8 mouse cellular contexts compared by ENCODE assay signal in the genomic region with DNA sequence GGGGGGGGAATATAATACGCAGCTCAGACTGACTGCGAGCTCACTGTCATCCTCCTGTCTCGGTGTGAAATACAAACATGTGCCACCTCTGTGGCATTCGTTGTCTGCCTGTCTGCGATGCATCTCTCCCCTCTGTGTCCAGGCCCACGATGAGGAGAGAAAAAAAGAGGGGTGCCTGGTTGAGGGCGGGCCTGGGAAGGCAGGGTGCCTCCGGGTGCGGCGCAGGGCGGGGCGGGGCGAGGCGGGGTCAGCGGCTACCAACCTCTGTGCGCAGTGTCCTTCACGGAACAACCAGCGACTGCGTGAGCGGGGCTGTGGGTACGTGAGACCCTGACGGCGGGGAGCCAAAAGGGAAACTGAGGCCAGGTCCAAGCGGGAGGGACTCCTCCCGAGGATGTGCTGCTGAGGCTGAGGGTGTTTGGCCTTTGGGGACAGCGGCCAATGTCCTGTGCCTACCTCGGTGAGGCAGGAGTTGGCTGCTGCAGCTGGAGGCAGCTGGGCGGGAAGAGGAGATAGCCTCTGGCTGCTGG. TPM values are rescaled to one million over a fixed set of nuclear protein-coding genes. Genes with fewer than 3 reads are reported as not detected.
DNase-seq lines count a peak whose midpoint lies in the region; ATAC-seq and TF ChIP-seq lines count a peak whose summit lies in the region.

TSS of gene Tspo (plus strand) at position 266 of the 530 bp plus-strand sequence.
TSS of gene Mcat (minus strand) at position 461 of the 530 bp plus-strand sequence.

- in situ Hi-C loops in Patski (cut with MboI; ENCODE audit: low pct_unique_long_range_greater_than_20kb) = no loop called here

- H3K9ac ChIP-seq in forebrain, embryonic 11.5 days (ENCODE audit: low read length) = peak within 1 kb of the TSS; percentile 63
- H3K9ac ChIP-seq in stomach, embryonic 14.5 days (replicated peaks; ENCODE audit: low read depth, low read length) = peak within 1 kb of the TSS; percentile 50

- ATAC-seq in Patski = peak; percentile 19
- peak; percentile 53 for ATAC-seq in forebrain, embryonic 11.5 days (replicated peaks; ENCODE audit: low FRiP score)
- peak; percentile 73 for ATAC-seq in stomach, embryonic 14.5 days (ENCODE audit: insufficient number of reproducible peaks, insufficient read depth, low FRiP score, low read depth)

- H3K36me3 ChIP-seq in forebrain, embryonic 11.5 days (ENCODE audit: control insufficient read depth, insufficient read depth, low read length) = no peaks in the 10 kb centered on the region
- H3K36me3 ChIP-seq in midbrain, embryonic 10.5 days = no peaks in the 10 kb centered on the region
- no peaks in the 10 kb centered on the region for H3K36me3 ChIP-seq in stomach, embryonic 14.5 days (ENCODE audit: control insufficient read depth, insufficient read depth, low read length)

- DNase-seq in 3134 (ENCODE audit: extremely low read depth, insufficient read length, low spot score) (peak; percentile 88), Patski (ENCODE audit: low read depth, low spot score) (no peak)
- DNase-seq in forebrain, embryonic 11.5 days (ENCODE audit: low spot score) = peak; percentile 72
- peak; percentile 52 for DNase-seq in heart, postnatal 25 days (ENCODE audit: low spot score)
- peak; percentile 47 for DNase-seq in large intestine, adult 2 months (ENCODE audit: low read depth, low spot score)
- DNase-seq in midbrain, embryonic 10.5 days (ENCODE audit: low spot score) = no peak
- no peak for DNase-seq in right cerebral cortex, postnatal 14 days

- peak within 1 kb of the TSS; percentile 40 for H3K4me3 ChIP-seq in forebrain, embryonic 11.5 days (ENCODE audit: low read depth, low read length)
- H3K4me3 ChIP-seq in midbrain, embryonic 10.5 days = peak within 1 kb of the TSS; percentile 61
- peak within 1 kb of the TSS; percentile 51 for H3K4me3 ChIP-seq in stomach, embryonic 14.5 days (ENCODE audit: low read depth, low read length)

- peak within 1 kb of the TSS; percentile 87 for H3K4me2 ChIP-seq in forebrain, embryonic 11.5 days (ENCODE audit: low read depth, low read length, severe bottlenecking)
- H3K4me2 ChIP-seq in stomach, embryonic 14.5 days (replicated peaks; ENCODE audit: low read depth, low read length) = peak within 1 kb of the TSS; percentile 99

- CTCF ChIA-PET in Patski (lab: Charles Lee) = interaction anchor here (0.7 kb wide), 1 partner anchor 155 kb away, joined by 3 read pairs; no protein-coding TSS in a partner anchor

- intact Hi-C loops in heart, postnatal 25 days (cut with DNase I) = no loop called here

- H3K9me3 ChIP-seq in forebrain, embryonic 11.5 days (ENCODE audit: control insufficient read depth, low read length) = no peaks in the 10 kb centered on the region
- no peaks in the 10 kb centered on the region for H3K9me3 ChIP-seq in midbrain, embryonic 10.5 days (replicated peaks)
- no peaks in the 10 kb centered on the region for H3K9me3 ChIP-seq in stomach, embryonic 14.5 days (ENCODE audit: control insufficient read depth, low read depth, low read length)

- WGBS in forebrain, embryonic 11.5 days = under 1% methylated on average over 28 of the region's 28 CpGs
- under 1% methylated on average over 28 of the region's 28 CpGs for WGBS in large intestine, adult 2 months
- WGBS in midbrain, embryonic 10.5 days = under 1% methylated on average over 28 of the region's 28 CpGs
- WGBS in stomach, embryonic 14.5 days = under 1% methylated on average over 28 of the region's 28 CpGs

- no peak for TF ChIP-seq CTCF in Patski (IDR thresholded peaks at IDR 0.05)

- POLR2A ChIA-PET in Patski (lab: Charles Lee) = interaction anchor here (1.8 kb wide), 2 partner anchors 8 to 31 kb away, joined by 6 read pairs; no protein-coding TSS in a partner anchor

- no peak within 1 kb of the TSS for H3K27ac ChIP-seq in forebrain, embryonic 11.5 days (ENCODE audit: low read depth, low read length)
- peak within 1 kb of the TSS; percentile 80 for H3K27ac ChIP-seq in midbrain, embryonic 10.5 days (replicated peaks)
- peak within 1 kb of the TSS; percentile 33; the same call in 1 of the 2 replicates for H3K27ac ChIP-seq in stomach, embryonic 14.5 days (ENCODE audit: low read length)

- H3K4me1 ChIP-seq in forebrain, embryonic 11.5 days (replicated peaks; ENCODE audit: control insufficient read depth, insufficient read depth, low read length) = peaks cover 4% of the 10 kb centered on the region; the same call in 1 of the 2 replicates
- peaks cover 26% of the 10 kb centered on the region for H3K4me1 ChIP-seq in midbrain, embryonic 10.5 days
- H3K4me1 ChIP-seq in stomach, embryonic 14.5 days (ENCODE audit: control insufficient read depth, insufficient read depth, low read length) = peaks cover 11% of the 10 kb centered on the region

- H3K27me3 ChIP-seq in Patski = no peaks in the 10 kb centered on the region
- no peaks in the 10 kb centered on the region for H3K27me3 ChIP-seq in forebrain, embryonic 11.5 days (ENCODE audit: control insufficient read depth, insufficient read depth, low read length)
- H3K27me3 ChIP-seq in midbrain, embryonic 10.5 days (ENCODE audit: low read depth, poor library complexity, severe bottlenecking) = peaks cover 33% of the 10 kb centered on the region
- no peaks in the 10 kb centered on the region for H3K27me3 ChIP-seq in stomach, embryonic 14.5 days (ENCODE audit: control insufficient read depth, insufficient read depth, low read length)

RNA-seq across cellular contexts. Expression of gene Tspo, which starts in this region (rescaled TPM):
- polyA plus RNA-seq in Patski (2021) = 226 TPM
- polyA plus RNA-seq in forebrain, embryonic 11.5 days (2014; fragmentation: Nextera tagmentation; extraction: Ambion mirVana) = 28.4 and 33.0 TPM in 2 replicates
- total RNA-seq in heart, postnatal 25 days (2021) = 10 to 100 TPM; 61.7 to 65.1 TPM
- polyA plus RNA-seq in large intestine, adult 2 months (2012; rRNA removed) = 166 and 168 TPM in 2 replicates
- polyA plus RNA-seq in midbrain, embryonic 10.5 days (2016; fragmentation: Nextera tagmentation; extraction: Ambion mirVana) = 35.6 and 41.4 TPM in 2 replicates
- 80.3 and 82.5 TPM in 2 replicates for polyA plus RNA-seq in stomach, embryonic 14.5 days (2014; fragmentation: Nextera tagmentation; extraction: Ambion mirVana)

RNA-seq across cellular contexts. Expression of gene Mcat, which starts in this region (rescaled TPM):
- polyA plus RNA-seq in Patski (2021) = 26.7 TPM
- polyA plus RNA-seq in forebrain, embryonic 11.5 days (2014; fragmentation: Nextera tagmentation; extraction: Ambion mirVana) = 45.7 and 53.1 TPM in 2 replicates
- 10 to 100 TPM; 36.6 to 39.6 TPM for total RNA-seq in heart, postnatal 25 days (2021)
- 16.5 and 18.0 TPM in 2 replicates for polyA plus RNA-seq in large intestine, adult 2 months (2012; rRNA removed)
- polyA plus RNA-seq in midbrain, embryonic 10.5 days (2016; fragmentation: Nextera tagmentation; extraction: Ambion mirVana) = 44.7 and 46.2 TPM in 2 replicates
- 35.6 and 38.3 TPM in 2 replicates for polyA plus RNA-seq in stomach, embryonic 14.5 days (2014; fragmentation: Nextera tagmentation; extraction: Ambion mirVana)

Comparison
In these comparisons a context has a peak if more than half of its experiments do, and no peak if none do; other contexts are left out.
1. DNase-seq: peak in 3134 (single experiment), forebrain, embryonic 11.5 days (single experiment), heart, postnatal 25 days (single experiment) and large intestine, adult 2 months (single experiment); none in Patski (single experiment), midbrain, embryonic 10.5 days (single experiment) and right cerebral cortex, postnatal 14 days (single experiment).
2. ATAC-seq: peak in every context shown above with its lines; median percentile 73 in stomach, embryonic 14.5 days; 53 in forebrain, embryonic 11.5 days; 19 in Patski.
3. Peak in every context shown above with its lines, with median percentiles within 50 percentile points of each other: H3K4me3 ChIP-seq.